Mouse (Mus musculus): ENCODE measurements at regions not wholly inside any gene's neighbourhood (a gene's known extent, or its start where the extent isn't known, plus 50 kb on each side); places are given as distances from the start of the nearest gene placed in this dataset.
"Not testable (repeated sequence)": the region's sequence is repeated elsewhere in the genome, so short reads cannot be mapped to it uniquely, and the experiment has no call there.

- no peak for DNase-seq (ENCODE audit: low spot score)
- intact Hi-C loops (cut with DNase I), result no loop called here
Measured at GRCm38 (mm10) chr16:51169294-51169693, 578.3 kb upstream of the Ccdc54 start.

- intact Hi-C loops (cut with DNase I), result no loop called here
- DNase-seq (ENCODE audit: low spot score), result no peak
Measured at GRCm38 (mm10) chr16:51160768-51161167, 569.8 kb upstream of the Ccdc54 start.

GRCm38 (mm10) chr16:51138575-51138974 lies 547.6 kb upstream of the Ccdc54 start:
- DNase-seq (ENCODE audit: low spot score), result no peak
- intact Hi-C loops (cut with DNase I), result no loop called here

GRCm38 (mm10) chr16:51119835-51120234 lies 528.9 kb upstream of the Ccdc54 start:
- intact Hi-C loops (cut with DNase I), result no loop called here

GRCm38 (mm10) chr16:51118365-51118764 lies 527.4 kb upstream of the Ccdc54 start:
- DNase-seq (ENCODE audit: low spot score), result no peak
- intact Hi-C loops (cut with DNase I), result no loop called here

More at GRCm38 (mm10) chr16:51119835-51120234, 528.9 kb upstream of the Ccdc54 start:
- DNase-seq (ENCODE audit: low spot score), result no peak

GRCm38 (mm10) chr16:51117836-51118235 lies 526.9 kb upstream of the Ccdc54 start:
- DNase-seq (ENCODE audit: low spot score), result no peak
- intact Hi-C loops (cut with DNase I), result no loop called here

- DNase-seq (ENCODE audit: low spot score), result no peak
- intact Hi-C loops (cut with DNase I), result no loop called here
Measured at GRCm38 (mm10) chr16:51109864-51110263, 518.9 kb upstream of the Ccdc54 start.

GRCm38 (mm10) chr16:51107421-51107820 lies 516.5 kb upstream of the Ccdc54 start:
- DNase-seq (ENCODE audit: low spot score), result no peak
- intact Hi-C loops (cut with DNase I), result no loop called here

- intact Hi-C loops (cut with DNase I), result no loop called here
- no peak for DNase-seq (ENCODE audit: low spot score)
Measured at GRCm38 (mm10) chr16:51086556-51086955, 495.6 kb upstream of the Ccdc54 start.

GRCm38 (mm10) chr16:51080146-51080545 lies 489.2 kb upstream of the Ccdc54 start:
- intact Hi-C loops (cut with DNase I), result no loop called here
- no peak for DNase-seq (ENCODE audit: low spot score)

GRCm38 (mm10) chr16:51048650-51049049 lies 457.7 kb upstream of the Ccdc54 start:
- intact Hi-C loops (cut with DNase I), result no loop called here
- DNase-seq (ENCODE audit: low spot score), result no peak

- intact Hi-C loops (cut with DNase I), result no loop called here
- DNase-seq (ENCODE audit: low spot score), result no peak
Measured at GRCm38 (mm10) chr16:51048169-51048568, 457.2 kb upstream of the Ccdc54 start.

- DNase-seq (ENCODE audit: low spot score), result no peak
- intact Hi-C loops (cut with DNase I), result no loop called here
Measured at GRCm38 (mm10) chr16:51041311-51041710, 450.4 kb upstream of the Ccdc54 start.

GRCm38 (mm10) chr16:51002876-51003275 lies 411.9 kb upstream of the Ccdc54 start:
- DNase-seq (ENCODE audit: low spot score), result no peak
- intact Hi-C loops (cut with DNase I), result no loop called here

- no peak for DNase-seq (ENCODE audit: low spot score)
- intact Hi-C loops (cut with DNase I), result no loop called here
Measured at GRCm38 (mm10) chr16:50964395-50964794, 373.4 kb upstream of the Ccdc54 start.

- no peak for DNase-seq (ENCODE audit: low spot score)
- intact Hi-C loops (cut with DNase I), result no loop called here
Measured at GRCm38 (mm10) chr16:50944091-50944490, 353.1 kb upstream of the Ccdc54 start.

GRCm38 (mm10) chr16:50943581-50943980 lies 352.6 kb upstream of the Ccdc54 start:
- intact Hi-C loops (cut with DNase I); DNase-seq (ENCODE audit: low spot score): not testable (repeated sequence)

- DNase-seq (ENCODE audit: low spot score), result no peak
- intact Hi-C loops (cut with DNase I), result no loop called here
Measured at GRCm38 (mm10) chr16:50942291-50942690, 351.3 kb upstream of the Ccdc54 start.

- intact Hi-C loops (cut with DNase I), result no loop called here
- DNase-seq (ENCODE audit: low spot score), result no peak
Measured at GRCm38 (mm10) chr16:50939316-50939715, 348.4 kb upstream of the Ccdc54 start.

GRCm38 (mm10) chr16:50907732-50908131 lies 316.8 kb upstream of the Ccdc54 start:
- intact Hi-C loops (cut with DNase I), result no loop called here

GRCm38 (mm10) chr16:50899151-50899550 lies 308.2 kb upstream of the Ccdc54 start:
- DNase-seq (ENCODE audit: low spot score), result no peak
- intact Hi-C loops (cut with DNase I), result no loop called here

More at GRCm38 (mm10) chr16:50907732-50908131, 316.8 kb upstream of the Ccdc54 start:
- no peak for DNase-seq (ENCODE audit: low spot score)

- intact Hi-C loops (cut with DNase I), result no loop called here
- DNase-seq (ENCODE audit: low spot score), result no peak
Measured at GRCm38 (mm10) chr16:50877926-50878325, 287.0 kb upstream of the Ccdc54 start.

GRCm38 (mm10) chr16:50871318-50871717 lies 280.4 kb upstream of the Ccdc54 start:
- intact Hi-C loops (cut with DNase I), result no loop called here
- no peak for DNase-seq (ENCODE audit: low spot score)
